Mouse (Mus musculus) heart, adult 2 months (tissue): ENCODE data around the gene Sdad1. TPM values are rescaled to one million over a fixed set of nuclear protein-coding genes. Genes with fewer than 3 reads are reported as not detected.

Experiments
- DNase-seq, 2 experiments: peaks; one replicate each; pipeline ENCODE4 v3.0.0; 2021
- H3K27ac ChIP-seq: fragments of 200-600 bp; 2 replicates; pipeline ENCODE4 v1.8.1; 2022
- H3K27me3 ChIP-seq: fragments of 200-500 bp; 2 replicates; pipeline ENCODE4 v1.6.1; 2012; ENCODE audit warnings: mild to moderate bottlenecking, low read length, inconsistent platforms, mixed read lengths; ENCODE audit not compliant: control insufficient read depth, insufficient read depth
- H3K36me3 ChIP-seq: fragments of 200-500 bp; 2 replicates; pipeline ENCODE4 v1.6.1; 2012; ENCODE audit warnings: low read length, inconsistent platforms; ENCODE audit not compliant: control insufficient read depth, insufficient read depth
- H3K4me1 ChIP-seq: fragments of 200-500 bp; 2 replicates; pipeline ENCODE4 v1.6.1; 2011; ENCODE audit warnings: low read length; ENCODE audit not compliant: control insufficient read depth, insufficient read depth
- H3K4me3 ChIP-seq: fragments of 200-600 bp; 2 replicates; pipeline ENCODE4 v1.8.1; 2022
- H3K79me2 ChIP-seq: fragments of 200-500 bp; replicated peaks from 2 replicates; pipeline ENCODE4 v1.6.1; 2012; ENCODE audit warnings: mild to moderate bottlenecking, inconsistent platforms, low read length, moderate library complexity, mixed read lengths; ENCODE audit not compliant: control insufficient read depth, insufficient read depth
- H3K9ac ChIP-seq: fragments of 200-500 bp; 2 replicates; pipeline ENCODE4 v1.6.1; 2012; ENCODE audit warnings: low read depth, mild to moderate bottlenecking, control low read depth, inconsistent platforms, low read length, mixed read lengths
- CTCF ChIP-seq: fragments of 200-600 bp; IDR thresholded peaks from 2 replicates; pipeline ENCODE4 v1.8.1; 2022; ENCODE audit warnings: antibody characterized with exemption, mild to moderate bottlenecking, moderate library complexity
- EP300 ChIP-seq: fragments of 200-500 bp; IDR thresholded peaks from 2 replicates; pipeline ENCODE4 v1.6.1; 2011; ENCODE audit warnings: low read depth, low read length, control low read depth; ENCODE audit not compliant: insufficient read depth
- POLR2A ChIP-seq: fragments of 200-500 bp; IDR thresholded peaks from 2 replicates; pipeline ENCODE4 v1.6.1; 2011; ENCODE audit warnings: mild to moderate bottlenecking, low read depth, low read length, control low read depth; ENCODE audit not compliant: insufficient read depth
- WGBS: fragments of 180-500 bp; shearing (Covaris S2); methylation state at CpG from one replicate; pipeline ENCODE4 v1.1.7; 2018; 5-methylcytosine and 5-hydroxymethylcytosine counted together
- intact Hi-C: fragments of 180-260 bp; cut with DNase I; formaldehyde crosslinking; loops from one replicate; pipeline ENCODE4 v1.15.1; 2025
- polyA plus RNA-seq: library from polyadenylated mRNA; depleted of rRNA; stranded (reverse); fragments of >200 nt; gene quantifications from 2 replicates; pipeline ENCODE4 v1.2.3, GENCODE M21; 2012
- total RNA-seq, 2 experiments: library from RNA; stranded (reverse); gene quantifications; 2 replicates each; pipeline ENCODE4 v1.2.3; 2021

Gene Sdad1
- total and polyA plus RNA-seq, 3 experiments = 6.1 to 10.9 (median 10.9) TPM

DNA sequence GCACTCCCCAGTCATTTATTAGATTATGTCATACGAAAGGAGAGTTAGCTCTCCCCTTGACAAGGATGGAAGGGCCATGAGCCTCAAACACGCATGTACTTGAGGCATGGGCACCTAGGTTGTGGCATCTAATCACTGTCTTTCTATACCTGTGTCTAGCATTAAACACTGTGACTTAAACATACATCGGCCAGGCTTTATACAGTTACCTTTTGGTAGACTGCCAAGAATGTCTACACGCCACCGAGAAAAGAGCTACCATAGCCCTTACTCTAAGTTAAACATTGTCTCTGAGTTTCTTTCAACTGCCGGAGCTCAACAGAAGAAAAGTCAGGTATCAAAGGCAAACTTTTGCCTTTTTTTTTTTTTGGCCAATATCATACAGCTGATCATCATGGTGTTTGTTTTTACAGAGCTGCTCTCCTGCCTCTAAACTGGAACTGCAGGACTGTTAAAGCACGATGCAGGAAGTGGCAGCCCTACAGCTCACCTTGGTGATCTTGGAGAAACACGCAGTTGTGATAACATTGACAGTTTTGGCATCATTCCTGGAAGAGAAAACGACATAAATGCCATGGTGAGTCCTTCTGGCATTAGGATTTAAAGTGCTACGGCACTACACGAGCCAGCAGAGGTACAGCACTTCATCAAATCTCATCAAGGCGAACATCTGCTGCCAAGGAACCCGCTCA, 8.0 kb downstream of the Sdad1 start:
- Histone ChIP-seq H3K27ac (no peak overlapping the region), H3K4me1 (no peaks in the 10 kb centered on the region), H3K36me3 (no peaks in the 10 kb centered on the region), H3K4me3 (no peak overlapping the region), H3K9ac (no peak overlapping the region), H3K27me3 (no peaks in the 10 kb centered on the region), H3K79me2 (no peaks in the 10 kb centered on the region)
- TF ChIP-seq POLR2A (no peak), EP300 (no peak), CTCF (no peak)
- no peak for DNase-seq
- intact Hi-C loops = loop anchor here (10.0 kb wide), 1 partner anchor 107 kb away; no protein-coding TSS in a partner anchor
- 52% methylated on average over 13 of the region's 13 CpGs for WGBS

GRCm38 (mm10) chr5:92294525-92294924, 15.8 kb downstream of the Sdad1 start:
- intact Hi-C loops = no loop called here
- Histone ChIP-seq H3K27ac (no peak overlapping the region), H3K36me3 (no peaks in the 10 kb centered on the region), H3K79me2 (no peaks in the 10 kb centered on the region), H3K9ac (no peak overlapping the region), H3K4me3 (no peak overlapping the region), H3K27me3 (no peaks in the 10 kb centered on the region), H3K4me1 (no peaks in the 10 kb centered on the region)
- DNase-seq = no peak
- WGBS = 88% methylated on average over 2 of the region's 2 CpGs
- no peak for TF ChIP-seq POLR2A

- intact Hi-C loops = no loop called here
Observed at GRCm38 (mm10) chr5:92291652-92292414, 18.4 kb downstream of the Sdad1 start.

GRCm38 (mm10) chr5:92287840-92288239, 22.4 kb downstream of the Sdad1 start:
- no peak overlapping the region for H3K27ac ChIP-seq
- H3K9ac ChIP-seq = no peak overlapping the region
- no peak overlapping the region for H3K4me3 ChIP-seq
- intact Hi-C loops = no loop called here
- no peaks in the 10 kb centered on the region for H3K27me3 ChIP-seq
- H3K79me2 ChIP-seq = no peaks in the 10 kb centered on the region
- peaks cover 4% of the 10 kb centered on the region for H3K4me1 ChIP-seq
- TF ChIP-seq EP300 (no peak), CTCF (no peak), POLR2A (no peak)
- peaks cover 2% of the 10 kb centered on the region for H3K36me3 ChIP-seq
- 80% methylated on average over 6 of the region's 6 CpGs for WGBS
- no peak for DNase-seq

More at GRCm38 (mm10) chr5:92291652-92292414, 18.4 kb downstream of the Sdad1 start:
- DNase-seq = no peak
- 92% methylated on average over 6 of the region's 6 CpGs for WGBS
- Histone ChIP-seq H3K4me3 (no peak overlapping the region), H3K4me1 (no peaks in the 10 kb centered on the region), H3K79me2 (no peaks in the 10 kb centered on the region), H3K9ac (no peak overlapping the region), H3K27me3 (no peaks in the 10 kb centered on the region), H3K27ac (no peak overlapping the region), H3K36me3 (no peaks in the 10 kb centered on the region)
- TF ChIP-seq POLR2A = no peak

DNA sequence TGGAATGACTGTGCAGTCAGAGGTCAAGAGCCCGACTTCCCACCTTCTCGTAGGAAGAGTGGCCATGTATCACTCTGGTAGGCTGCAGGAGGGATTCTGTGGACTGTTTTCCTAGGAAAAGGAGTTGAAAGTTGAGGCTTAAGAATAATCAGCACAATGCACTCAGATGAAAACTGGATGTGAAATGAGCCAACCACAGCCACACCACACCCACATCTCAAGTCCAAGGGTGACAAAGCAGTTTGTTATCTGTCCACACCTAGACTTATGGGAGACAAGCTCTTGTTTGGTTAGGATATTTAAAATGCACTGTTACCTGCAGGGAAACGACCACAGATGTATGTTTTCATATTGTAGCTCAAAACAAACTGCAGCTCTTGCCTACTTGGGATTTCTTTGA, 27.2 kb downstream of the Sdad1 start:
- H3K27me3 ChIP-seq = no peaks in the 10 kb centered on the region
- no peak overlapping the region for H3K9ac ChIP-seq
- intact Hi-C loops = no loop called here
- no peak overlapping the region for H3K4me3 ChIP-seq
- H3K4me1 ChIP-seq = peaks cover 5% of the 10 kb centered on the region
- H3K79me2 ChIP-seq = no peaks in the 10 kb centered on the region
- WGBS = 39% methylated on average over 3 of the region's 3 CpGs
- no peak for TF ChIP-seq POLR2A
- no peak for TF ChIP-seq EP300
- no peak for TF ChIP-seq CTCF
- H3K27ac ChIP-seq = no peak overlapping the region
- H3K36me3 ChIP-seq = peaks cover 2% of the 10 kb centered on the region
- DNase-seq = no peak

DNA sequence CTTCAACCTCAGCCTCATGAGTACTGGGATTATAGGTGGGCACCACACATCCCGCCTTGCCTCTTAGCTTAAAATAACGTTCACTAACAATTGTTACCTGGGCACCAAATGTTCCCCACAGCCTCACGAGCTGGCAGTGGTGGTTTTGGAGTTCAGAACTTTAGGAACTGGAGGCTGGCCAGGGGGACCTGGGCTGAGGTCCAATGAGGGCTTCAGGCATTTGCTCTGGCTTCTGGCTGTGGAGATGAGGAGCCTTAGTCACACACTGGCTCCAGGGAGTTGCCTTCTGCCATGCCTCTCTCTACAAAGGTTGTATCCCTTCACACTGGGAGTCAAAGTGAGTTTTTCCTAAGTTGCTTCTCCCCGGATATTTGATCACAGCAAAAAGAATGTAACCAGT, 27.7 kb downstream of the Sdad1 start:
- peaks cover 2% of the 10 kb centered on the region for H3K36me3 ChIP-seq
- H3K4me1 ChIP-seq = peaks cover 5% of the 10 kb centered on the region
- H3K27ac ChIP-seq = no peak overlapping the region
- 49% methylated on average over 4 of the region's 4 CpGs for WGBS
- H3K79me2 ChIP-seq = no peaks in the 10 kb centered on the region
- no peaks in the 10 kb centered on the region for H3K27me3 ChIP-seq
- TF ChIP-seq POLR2A (no peak), CTCF (no peak), EP300 (no peak)
- H3K9ac ChIP-seq = no peak overlapping the region
- DNase-seq = peak; percentile 47 to 56
- intact Hi-C loops = no loop called here
- H3K4me3 ChIP-seq = no peak overlapping the region
